Mouse (Mus musculus) right cerebral cortex, postnatal 4 days (tissue): ENCODE measurements around the gene Pitx1.
A peak's percentile ranks its signal among the peaks of the same experiment; 100 is the strongest.

Experiments
- DNase-seq: peaks from one replicate; pipeline ENCODE4 v3.0.0-alpha.2; 2022

Gene Pitx1

GRCm38 (mm10) chr13:55830833-55831721 lies 4.9 kb downstream of the Pitx1 start:
- DNase-seq: no peak

GRCm38 (mm10) chr13:55830081-55830832 lies 5.7 kb downstream of the Pitx1 start:
- DNase-seq: no peak

GRCm38 (mm10) chr13:55829018-55829655 lies 6.9 kb downstream of the Pitx1 start:
- DNase-seq: no peak

- no peak for DNase-seq
Observed at GRCm38 (mm10) chr13:55828141-55829017, 7.6 kb downstream of the Pitx1 start.

- DNase-seq: no peak
Observed at GRCm38 (mm10) chr13:55827679-55828140, 8.3 kb downstream of the Pitx1 start.

- DNase-seq: no peak
Observed at GRCm38 (mm10) chr13:55826796-55827678, 9.0 kb downstream of the Pitx1 start.

- no peak for DNase-seq
Observed at GRCm38 (mm10) chr13:55826008-55826671, 9.9 kb downstream of the Pitx1 start.

DNA sequence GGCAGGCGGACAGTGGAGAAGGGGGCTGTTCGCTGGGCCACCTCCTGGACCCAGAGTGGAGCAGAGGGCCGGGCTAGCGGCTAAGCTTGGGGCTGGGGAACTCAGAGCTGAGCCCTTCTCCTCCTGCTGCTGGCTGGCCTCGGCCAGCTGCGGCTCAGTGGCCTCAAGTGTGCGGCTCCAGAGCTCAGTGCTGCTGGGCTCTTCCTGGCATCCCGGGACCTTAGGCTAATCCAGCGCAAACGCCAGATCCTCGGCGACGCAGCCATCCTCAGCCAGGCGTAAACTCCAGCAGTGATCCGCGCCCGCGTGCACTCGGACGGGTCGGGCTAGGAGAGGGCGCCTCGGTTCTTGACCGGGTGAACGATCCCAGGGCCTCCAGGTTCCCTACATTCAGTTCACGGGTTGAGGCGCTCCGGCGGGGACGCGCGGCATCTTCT lies 10.7 kb downstream of the Pitx1 start:
- no peak for DNase-seq

DNA sequence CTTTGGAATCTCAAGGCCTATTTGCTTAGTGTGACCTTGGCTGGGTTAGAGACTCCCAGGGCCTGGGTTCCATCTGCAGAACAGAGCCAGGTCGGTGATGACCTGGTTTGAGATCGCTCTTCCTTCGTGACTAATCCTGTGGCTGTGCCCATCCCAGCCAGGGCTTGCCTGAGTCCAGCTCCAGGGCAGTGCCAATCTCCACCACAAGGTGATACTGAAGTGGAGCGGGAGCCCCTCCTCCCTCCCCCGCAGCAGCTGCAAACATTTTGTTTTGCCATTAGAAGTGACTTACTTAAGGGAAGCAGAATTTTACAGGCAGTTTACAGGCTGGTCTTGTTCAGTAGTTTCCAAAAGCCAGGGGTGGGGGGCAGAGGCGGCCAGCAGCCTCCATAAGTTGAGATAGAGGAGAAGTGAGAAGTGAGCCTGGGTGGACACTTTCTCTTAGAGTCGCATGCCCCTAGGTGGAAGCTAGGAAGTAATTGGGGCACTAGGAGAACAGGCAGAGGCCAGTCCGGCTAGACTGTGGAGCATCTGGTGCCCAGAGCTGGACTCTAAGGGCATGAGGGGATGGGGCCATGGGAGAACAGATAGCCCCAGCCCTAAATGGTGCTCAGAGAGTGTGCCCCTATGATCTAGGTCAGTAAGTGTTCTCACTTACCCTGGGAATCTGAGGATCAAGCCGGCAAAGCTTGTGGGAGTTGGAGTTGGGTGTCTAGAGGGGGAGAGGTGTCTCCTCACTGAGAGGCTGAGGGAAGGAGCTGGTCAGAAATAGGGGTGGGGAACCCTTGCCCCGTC lies 11.6 kb downstream of the Pitx1 start:
- DNase-seq: no peak

- DNase-seq: no peak
Observed at GRCm38 (mm10) chr13:55822499-55822898, 13.5 kb downstream of the Pitx1 start.

- DNase-seq: no peak
Observed at GRCm38 (mm10) chr13:55814834-55815233, 21.2 kb downstream of the Pitx1 start.

DNA sequence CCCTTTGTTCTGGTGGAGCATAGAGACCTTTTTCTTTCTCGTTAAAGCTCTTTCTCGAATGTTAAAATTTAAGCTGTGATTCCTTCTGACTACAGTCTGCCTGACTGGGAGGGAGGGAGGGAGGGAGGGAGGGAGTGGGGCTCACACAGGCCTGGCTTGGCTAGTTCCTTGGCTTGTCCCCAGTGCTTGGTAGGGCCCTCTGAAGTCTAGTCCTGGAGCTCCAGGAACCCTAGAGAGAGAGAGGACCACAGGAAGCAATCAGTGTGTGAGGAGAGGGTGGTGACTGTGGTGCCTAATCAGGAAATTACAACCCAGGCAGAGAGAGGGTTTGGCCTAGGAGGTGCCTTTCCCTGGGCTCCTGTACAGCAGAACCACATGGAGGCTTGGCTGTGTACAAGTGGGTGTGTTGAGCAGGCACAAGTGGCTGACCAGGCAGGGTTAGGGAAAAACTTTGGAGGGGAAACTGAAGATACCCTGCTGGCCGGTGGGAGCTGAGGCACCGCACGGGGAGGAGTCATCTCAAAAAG lies 22.4 kb downstream of the Pitx1 start:
- DNase-seq: no peak

GRCm38 (mm10) chr13:55810947-55811346 lies 25.0 kb downstream of the Pitx1 start:
- DNase-seq: peak; percentile 19

- no peak for DNase-seq
Observed at GRCm38 (mm10) chr13:55809707-55810106, 26.3 kb downstream of the Pitx1 start.

DNA sequence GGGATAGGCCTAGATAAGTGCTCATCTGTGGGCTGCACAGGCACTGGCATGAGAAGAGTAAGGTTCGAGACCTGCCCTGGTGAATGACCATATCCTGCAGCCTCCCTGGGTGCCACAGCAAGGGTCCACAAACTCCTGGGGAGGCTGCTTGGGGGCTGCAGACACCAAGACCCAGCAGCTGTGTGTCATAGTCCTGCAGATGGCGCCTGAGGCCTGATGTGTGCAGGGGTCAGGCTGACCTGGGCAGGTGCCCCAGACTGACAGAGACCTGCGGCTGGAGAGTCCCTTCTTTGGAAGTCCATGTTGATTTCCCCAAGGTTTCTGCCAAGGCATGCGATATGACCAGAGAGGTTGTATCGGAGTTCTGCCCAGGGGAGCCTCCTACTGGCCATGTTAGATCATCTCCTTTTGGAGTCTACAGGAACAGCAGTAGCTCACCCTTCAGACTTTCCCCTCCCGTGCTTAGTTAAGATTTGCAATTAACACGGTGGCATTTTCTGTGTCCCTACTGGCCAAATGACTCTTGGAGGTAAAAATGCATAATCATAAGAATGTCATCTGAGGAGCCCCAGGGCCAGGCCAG lies 26.9 kb downstream of the Pitx1 start:
- DNase-seq: no peak

DNA sequence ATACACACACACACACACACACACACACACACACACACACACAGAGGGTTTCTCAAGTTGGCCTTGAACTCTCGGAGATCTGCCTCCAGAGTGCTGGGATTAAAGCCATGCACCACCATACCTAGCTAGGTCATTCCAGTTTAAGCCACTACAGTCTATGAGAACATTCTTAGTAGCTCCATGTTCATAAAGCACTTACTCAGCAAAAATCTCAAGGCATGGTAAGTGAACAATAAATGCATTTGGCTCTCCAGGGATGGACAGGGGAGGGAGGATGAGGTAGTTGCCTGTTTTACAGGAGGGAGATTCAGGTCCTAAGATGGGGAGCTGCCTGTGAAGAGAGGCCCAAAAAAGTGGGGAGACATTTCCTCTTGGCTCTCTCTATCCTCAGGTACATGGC lies 32.0 kb downstream of the Pitx1 start:
- no peak for DNase-seq

DNA sequence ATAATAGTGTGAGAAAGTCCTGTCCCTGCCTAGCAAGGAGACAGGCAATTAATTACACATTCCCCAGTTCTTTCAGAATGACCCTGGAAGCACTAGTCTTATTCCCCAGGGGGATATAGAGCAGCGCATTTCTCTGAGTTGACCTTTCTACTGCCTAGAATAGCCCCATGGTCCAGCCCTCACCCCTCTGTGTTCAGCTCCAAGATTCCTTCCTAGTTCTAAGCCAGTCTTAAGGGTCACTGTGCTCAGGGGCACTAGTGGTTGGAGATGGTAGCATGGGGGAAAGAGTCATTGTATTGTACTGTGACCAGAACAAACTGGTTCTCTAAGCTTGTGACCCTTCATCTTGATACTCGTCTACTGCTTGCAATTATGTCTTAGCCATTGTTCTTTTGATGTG lies 34.7 kb downstream of the Pitx1 start:
- DNase-seq: no peak

DNA sequence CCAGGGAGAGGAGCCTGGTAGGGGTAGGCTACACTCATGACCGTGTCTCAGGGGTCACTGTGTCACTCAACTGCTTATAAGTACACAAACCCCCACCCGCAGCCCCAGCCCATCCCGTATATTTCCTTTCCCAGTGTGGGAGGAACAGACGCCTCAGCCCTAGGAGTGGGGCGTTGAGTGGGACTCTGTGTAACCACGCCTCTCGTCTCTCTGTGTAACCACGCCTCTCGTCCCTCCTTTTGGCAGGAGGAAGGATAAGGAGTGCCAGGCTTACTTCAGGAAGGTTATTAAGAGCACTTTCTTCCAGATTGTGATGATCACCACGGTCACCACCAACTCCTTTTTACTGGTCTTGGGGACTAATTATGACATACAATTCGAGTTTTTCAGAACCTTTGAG lies 49.9 kb downstream of the Pitx1 start:
- no peak for DNase-seq

GRCm38 (mm10) chr13:55784268-55784667 lies 51.7 kb downstream of the Pitx1 start, which contains the start of gene Catsper3:
TSS of gene Catsper3 (plus strand) at chr13:55784568.
- DNase-seq: no peak
